31 mouse cellular contexts compared by ENCODE assay signal in genomic region chr2:93529602-93530001, GRCm38 (mm10). TPM values are rescaled to one million over a fixed set of nuclear protein-coding genes. Genes with fewer than 3 reads are reported as not detected.
DNase-seq lines count a peak whose midpoint lies in the region; ATAC-seq and TF ChIP-seq lines count a peak whose summit lies in the region.
"Had no signal": no experiment of that assay in that cellular context is flagged by ENCODE, and none has a peak within 500 bp of the region (broad histone marks: within the 10 kb centered on the region; RNA-seq: fewer than 3 reads in every experiment).

No protein-coding gene starts in this region.

- H3K36me3 ChIP-seq in heart, embryonic 10.5 days: no peaks in the 10 kb centered on the region
- no peaks in the 10 kb centered on the region for H3K36me3 ChIP-seq in kidney, postnatal 0 days (ENCODE audit: insufficient read depth, low read length)
- H3K36me3 ChIP-seq in midbrain, embryonic 10.5 days: no peaks in the 10 kb centered on the region
- H3K36me3 ChIP-seq in midbrain, embryonic 16.5 days (ENCODE audit: control insufficient read depth, insufficient read depth, low read length): no peaks in the 10 kb centered on the region
- no peaks in the 10 kb centered on the region for H3K36me3 ChIP-seq in limb, embryonic 10.5 days
- H3K36me3 ChIP-seq: embryonic facial prominence, embryonic 12.5 days; forebrain, embryonic 12.5 days; hindbrain, embryonic 15.5 days; liver, embryonic 13.5 days; lung, embryonic 15.5 days had no signal

- no peak for DNase-seq in heart, embryonic 10.5 days (ENCODE audit: low spot score)
- no peak for DNase-seq in heart, postnatal 36 days
- DNase-seq in kidney, postnatal 0 days (ENCODE audit: low spot score): peak; percentile 74
- DNase-seq in kidney, adult 11 months: no peak
- DNase-seq in midbrain, embryonic 10.5 days (ENCODE audit: low spot score): no peak
- no peak for DNase-seq in limb, embryonic 10.5 days (ENCODE audit: low spot score)
- no peak for DNase-seq in c-Kit-positive CD71-positive TER-119-positive erythroid progenitor cells, embryonic 14.5 days (ENCODE audit: low spot score)
- DNase-seq: adrenal gland, postnatal 36 days; cerebellum, adult 11-12 months; cerebellum, postnatal 10 days; kidney, adult 2 months; liver, embryonic 13.5 days had no signal

- H3K27ac ChIP-seq in heart, embryonic 10.5 days: peak overlapping the region; percentile 63
- no peak overlapping the region for H3K27ac ChIP-seq in kidney, postnatal 0 days
- H3K27ac ChIP-seq in midbrain, embryonic 10.5 days (replicated peaks): 0 out of 2 replicates have a peak overlapping the region, but pooled peaks have one; percentile 18
- no peak overlapping the region for H3K27ac ChIP-seq in midbrain, embryonic 16.5 days (ENCODE audit: low read length)
- H3K27ac ChIP-seq in limb, embryonic 10.5 days: 0 out of 2 replicates have a peak overlapping the region, but pooled peaks have one; percentile 6
- H3K27ac ChIP-seq: embryonic facial prominence, embryonic 12.5 days; forebrain, embryonic 12.5 days; hindbrain, embryonic 15.5 days; liver, embryonic 13.5 days; lung, embryonic 15.5 days; macrophage had no signal

- H3K4me2 ChIP-seq in kidney, postnatal 0 days (ENCODE audit: low read length): no peak overlapping the region
- no peak overlapping the region for H3K4me2 ChIP-seq in midbrain, embryonic 16.5 days (ENCODE audit: low read length)
- H3K4me2 ChIP-seq: embryonic facial prominence, embryonic 12.5 days; forebrain, embryonic 12.5 days; hindbrain, embryonic 15.5 days; liver, embryonic 13.5 days; lung, embryonic 15.5 days had no signal

- peaks cover 18% of the 10 kb centered on the region for H3K4me1 ChIP-seq in heart, embryonic 10.5 days
- no peaks in the 10 kb centered on the region for H3K4me1 ChIP-seq in kidney, postnatal 0 days (replicated peaks; ENCODE audit: insufficient read depth, low read length)
- H3K4me1 ChIP-seq in midbrain, embryonic 10.5 days: no peaks in the 10 kb centered on the region; the same call in 1 of the 2 replicates
- no peaks in the 10 kb centered on the region for H3K4me1 ChIP-seq in midbrain, embryonic 16.5 days (ENCODE audit: control insufficient read depth, insufficient read depth, low read length)
- H3K4me1 ChIP-seq in limb, embryonic 10.5 days: peaks cover 32% of the 10 kb centered on the region
- H3K4me1 ChIP-seq: forebrain, embryonic 12.5 days; hindbrain, embryonic 15.5 days; liver, embryonic 13.5 days had no signal

- TF ChIP-seq CTCF in kidney, postnatal 0 days (IDR thresholded peaks at IDR 0.05; ENCODE audit: low read depth): no peak

- WGBS in heart, embryonic 10.5 days: 41% methylated on average over 4 of the region's 4 CpGs
- 36% methylated on average over 4 of the region's 4 CpGs for WGBS in kidney, postnatal 0 days
- WGBS in midbrain, embryonic 10.5 days: 62% methylated on average over 4 of the region's 4 CpGs
- 65% methylated on average over 4 of the region's 4 CpGs for WGBS in midbrain, embryonic 16.5 days
- WGBS in limb, embryonic 10.5 days: 46% methylated on average over 4 of the region's 4 CpGs

- H3K9ac ChIP-seq in kidney, postnatal 0 days (ENCODE audit: low read depth, low read length): no peak overlapping the region
- no peak overlapping the region for H3K9ac ChIP-seq in midbrain, embryonic 16.5 days (ENCODE audit: low read depth, low read length)
- H3K9ac ChIP-seq: embryonic facial prominence, embryonic 12.5 days; forebrain, embryonic 12.5 days; hindbrain, embryonic 15.5 days; liver, embryonic 13.5 days; lung, embryonic 15.5 days had no signal

- peaks cover 15% of the 10 kb centered on the region; the same call in 1 of the 2 replicates for H3K27me3 ChIP-seq in heart, embryonic 10.5 days (ENCODE audit: insufficient read depth, poor library complexity, severe bottlenecking)
- no peaks in the 10 kb centered on the region for H3K27me3 ChIP-seq in kidney, postnatal 0 days (ENCODE audit: insufficient read depth, low read length)
- H3K27me3 ChIP-seq in midbrain, embryonic 10.5 days (ENCODE audit: low read depth, poor library complexity, severe bottlenecking): no peaks in the 10 kb centered on the region
- H3K27me3 ChIP-seq in midbrain, embryonic 16.5 days (ENCODE audit: control insufficient read depth, insufficient read depth, low read depth, low read length): no peaks in the 10 kb centered on the region
- H3K27me3 ChIP-seq in limb, embryonic 10.5 days (ENCODE audit: low read depth, poor library complexity, severe bottlenecking): peaks cover 26% of the 10 kb centered on the region
- H3K27me3 ChIP-seq: embryonic facial prominence, embryonic 12.5 days; forebrain, embryonic 12.5 days; hindbrain, embryonic 15.5 days; liver, embryonic 13.5 days; lung, embryonic 15.5 days had no signal

- no peaks in the 10 kb centered on the region for H3K9me3 ChIP-seq in heart, embryonic 10.5 days
- no peaks in the 10 kb centered on the region for H3K9me3 ChIP-seq in kidney, postnatal 0 days (replicated peaks; ENCODE audit: low read length)
- no peaks in the 10 kb centered on the region for H3K9me3 ChIP-seq in midbrain, embryonic 10.5 days (replicated peaks)
- H3K9me3 ChIP-seq in midbrain, embryonic 16.5 days (replicated peaks; ENCODE audit: control insufficient read depth, low read length, poor library complexity, severe bottlenecking): no peaks in the 10 kb centered on the region
- H3K9me3 ChIP-seq in limb, embryonic 10.5 days (replicated peaks): no peaks in the 10 kb centered on the region
- H3K9me3 ChIP-seq: embryonic facial prominence, embryonic 12.5 days; forebrain, embryonic 12.5 days; hindbrain, embryonic 15.5 days; liver, embryonic 13.5 days; lung, embryonic 15.5 days had no signal

- H3K4me3 ChIP-seq in heart, embryonic 10.5 days: no peak overlapping the region
- no peak overlapping the region for H3K4me3 ChIP-seq in kidney, postnatal 0 days (replicated peaks; ENCODE audit: low read depth, low read length)
- H3K4me3 ChIP-seq in midbrain, embryonic 10.5 days: no peak overlapping the region
- no peak overlapping the region for H3K4me3 ChIP-seq in midbrain, embryonic 16.5 days (ENCODE audit: low read depth, low read length)
- H3K4me3 ChIP-seq in limb, embryonic 10.5 days: no peak overlapping the region
- H3K4me3 ChIP-seq: embryonic facial prominence, embryonic 12.5 days; forebrain, embryonic 12.5 days; hindbrain, embryonic 15.5 days; liver, embryonic 13.5 days; lung, embryonic 15.5 days had no signal

- no peak for ATAC-seq in kidney, postnatal 0 days (replicated peaks; ENCODE audit: low FRiP score, low read depth)
- no peak for ATAC-seq in midbrain, embryonic 16.5 days

- intact Hi-C loops in heart, postnatal 36 days (cut with DNase I): no loop called here

RNA-seq across cellular contexts. Expression of gene Gm10803, which starts 30.8 kb away (rescaled TPM):
- not detected in 2 replicates for polyA plus RNA-seq in heart, embryonic 10.5 days (2016; fragmentation: Nextera tagmentation; extraction: Ambion mirVana)
- not detected for total RNA-seq in heart, postnatal 36 days (2021)
- polyA plus RNA-seq in kidney, postnatal 0 days (2015; fragmentation: Nextera tagmentation; extraction: Ambion mirVana): not detected in 2 replicates
- polyA plus RNA-seq in midbrain, embryonic 10.5 days (2016; fragmentation: Nextera tagmentation; extraction: Ambion mirVana): not detected in 2 replicates
- not detected in 2 replicates for polyA plus RNA-seq in midbrain, embryonic 16.5 days (2015; fragmentation: Nextera tagmentation; extraction: Ambion mirVana)
- not detected in 2 replicates for polyA plus RNA-seq in limb, embryonic 10.5 days (2016; fragmentation: Nextera tagmentation; extraction: Ambion mirVana)
- total RNA-seq: adrenal gland, postnatal 36 days; ES-E14; gastrocnemius, adult 8-10 months; hematopoietic stem cell, adult 5-6 weeks; layer of hippocampus, adult 18-20 months; layer of hippocampus, postnatal 25 days; left cerebral cortex, postnatal 10 days; midbrain, postnatal 0 days had no signal
- polyA plus RNA-seq: embryonic facial prominence, embryonic 12.5 days; forebrain, embryonic 12.5 days; frontal cortex, adult 2 months; gonadal fat pad, adult 2 months; heart, embryonic 14.5 days; hindbrain, embryonic 15.5 days; kidney, adult 2 months; liver, embryonic 13.5 days; lung, embryonic 15.5 days; macrophage; midbrain, postnatal 0 days; neural tube, embryonic 14.5 days; testis, adult 2 months; urinary bladder, adult 2 months had no signal

Comparison
In these comparisons a context has a peak if more than half of its experiments do, and no peak if none do; other contexts are left out.
1. H3K27ac ChIP-seq: peak in heart, embryonic 10.5 days (single experiment), midbrain, embryonic 10.5 days (single experiment) and limb, embryonic 10.5 days (single experiment); none in kidney, postnatal 0 days (single experiment) and midbrain, embryonic 16.5 days (single experiment).